Mouse (Mus musculus) naive thymus-derived CD4-positive, alpha-beta T cell, adult 2 months (primary cell): ENCODE data around the gene Lats2.
A peak's percentile ranks its signal among the peaks of the same experiment; 100 is the strongest.
"Not testable (repeated sequence)": the region's sequence is repeated elsewhere in the genome, so short reads cannot be mapped to it uniquely, and the experiment has no call there.

Experiments used
- DNase-seq: peaks from one replicate; pipeline ENCODE4 v3.0.0-alpha.2; 2011; ENCODE audit warnings: low read depth

Lats2 gene

DNA sequence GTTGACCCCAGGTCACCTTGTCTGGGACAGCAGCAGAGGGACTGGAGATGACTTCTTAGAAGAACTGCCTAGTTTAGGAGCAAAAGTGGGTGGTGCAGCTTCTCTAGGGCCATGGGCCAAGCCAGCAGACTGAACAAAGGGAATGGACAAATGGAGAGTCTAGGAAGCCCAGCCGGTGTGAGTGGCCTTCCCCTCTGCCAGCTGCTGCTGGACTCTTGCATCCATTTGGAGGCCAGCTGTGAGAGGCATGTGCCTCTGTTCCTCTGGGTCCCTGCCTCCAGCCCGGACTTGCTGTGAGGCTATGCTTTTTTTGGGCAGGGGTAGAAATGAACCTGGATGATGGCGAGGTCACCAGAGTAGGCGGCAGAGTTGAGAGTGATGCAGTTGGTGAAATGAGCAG is at the start of gene Lats2:
Gene Lats2, minus strand, starts transcription at position 152 of the 400 bp plus-strand sequence.
- DNase-seq: no peak

- DNase-seq: no peak
Observed at GRCm38 (mm10) chr14:57803731-57804130, 45.5 kb upstream of the Lats2 start.

GRCm38 (mm10) chr14:57797991-57798931 is 40.1 kb upstream of the Lats2 start, which contains the start of gene Sap18:
Sap18 (plus strand) TSS chr14:57798180.
- DNase-seq: peak; percentile 100

DNA sequence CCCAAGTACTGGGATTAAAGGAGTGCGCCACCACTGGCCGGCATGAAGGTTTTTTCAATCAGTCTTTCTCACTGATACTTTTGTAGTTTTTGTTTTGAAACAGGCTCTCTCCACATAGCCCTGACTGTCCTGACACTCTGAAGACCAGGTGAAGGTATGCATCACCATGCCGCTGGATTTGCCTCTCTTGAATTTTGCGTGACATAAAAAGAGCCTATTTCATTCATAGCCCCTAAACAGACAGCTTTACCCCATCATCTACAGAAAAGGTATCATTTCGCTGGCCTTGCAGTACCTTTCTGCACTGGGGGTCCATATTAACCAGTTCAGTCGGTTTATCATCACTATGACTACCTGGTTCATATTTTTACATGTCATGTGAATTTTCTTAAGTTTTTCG is 39.4 kb upstream of the Lats2 start:
- DNase-seq: no peak

DNA sequence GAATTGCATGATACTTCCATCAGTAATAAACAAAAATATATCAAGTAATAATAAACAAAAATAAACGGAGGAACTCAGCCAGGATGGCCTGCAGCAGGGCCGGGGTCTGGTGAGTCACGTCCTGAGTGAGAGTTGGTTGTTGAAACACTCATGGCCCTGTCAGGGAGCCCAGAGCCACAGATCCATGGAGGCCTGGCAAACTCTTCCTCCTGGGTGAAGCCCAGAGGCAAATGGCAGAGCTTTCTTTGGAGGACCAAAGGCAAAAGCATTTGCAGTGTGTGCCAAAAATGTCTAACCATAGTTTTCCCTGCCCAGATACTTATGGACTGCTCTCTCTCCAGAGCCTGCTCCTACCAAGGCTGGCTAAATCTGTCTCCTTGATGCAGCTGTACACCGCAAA is 33.0 kb upstream of the Lats2 start:
- no peak for DNase-seq

GRCm38 (mm10) chr14:57789759-57790158 is 31.6 kb upstream of the Lats2 start:
- no peak for DNase-seq

- DNase-seq: no peak
Observed at GRCm38 (mm10) chr14:57789311-57789710, 31.1 kb upstream of the Lats2 start.

DNA sequence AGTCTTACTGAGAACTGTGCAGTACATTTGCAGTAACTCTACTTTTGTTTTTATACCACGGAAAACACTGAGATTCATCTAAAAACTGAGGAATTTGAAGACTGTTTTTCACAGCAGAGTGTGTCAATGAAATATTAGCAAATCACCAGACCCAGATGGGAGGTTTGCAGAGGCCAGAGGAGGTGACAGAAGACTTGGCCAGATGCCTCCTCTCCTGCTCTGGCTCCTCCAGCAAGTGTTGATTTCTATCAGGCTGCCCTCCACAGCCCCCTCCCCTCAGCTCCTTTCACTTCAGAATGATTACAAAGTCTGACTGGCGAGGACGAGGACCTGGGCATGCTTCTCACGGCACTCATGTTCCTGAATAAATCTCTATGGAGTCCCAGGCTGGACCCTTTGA is 29.2 kb upstream of the Lats2 start:
- no peak for DNase-seq

GRCm38 (mm10) chr14:57772157-57772815 is 14.1 kb upstream of the Lats2 start:
- peak; percentile 65 for DNase-seq

DNA sequence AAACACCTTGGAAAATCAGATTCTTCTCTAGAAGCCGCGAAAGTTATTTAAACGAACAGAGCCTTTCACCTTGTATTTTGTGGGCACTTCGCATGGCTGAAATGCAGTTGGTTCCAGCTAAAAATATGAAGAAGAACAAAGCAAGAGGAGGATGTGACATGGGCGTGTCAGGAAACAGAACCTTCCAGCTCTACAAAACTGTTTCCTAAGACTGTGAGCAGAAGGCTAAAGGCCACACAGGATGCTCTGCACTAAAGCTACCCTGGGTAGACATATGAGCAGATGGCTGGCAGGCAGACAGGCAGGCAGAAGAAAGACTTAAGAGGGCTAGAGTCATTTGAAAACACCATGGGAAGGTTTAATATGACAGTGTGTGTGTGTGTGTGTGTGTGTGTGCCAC is 10.9 kb upstream of the Lats2 start:
- peak; percentile 81 for DNase-seq

- no peak for DNase-seq
Observed at GRCm38 (mm10) chr14:57760447-57761412, 2.5 kb upstream of the Lats2 start.

- no peak for DNase-seq
Observed at GRCm38 (mm10) chr14:57756094-57756493, 2.1 kb downstream of the Lats2 start.

DNA sequence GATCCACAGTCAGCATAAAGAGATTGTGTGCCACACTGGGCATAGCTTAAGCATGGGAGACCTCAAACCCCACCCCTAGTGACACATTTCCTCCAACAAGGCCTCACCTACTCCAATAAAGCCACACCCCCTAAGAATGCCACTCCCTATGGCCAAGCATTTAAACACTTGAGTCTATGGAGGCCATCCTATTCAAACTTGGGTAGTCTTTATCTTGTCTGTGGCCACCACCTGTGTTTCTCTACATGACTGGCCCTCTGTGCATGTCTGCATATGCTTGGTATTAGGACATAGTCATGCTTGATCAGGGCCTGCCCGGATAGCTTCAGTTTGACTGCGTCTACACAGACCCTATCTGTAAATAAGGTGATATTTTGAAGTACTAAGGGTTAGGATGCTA is 2.5 kb downstream of the Lats2 start:
- no peak for DNase-seq

DNA sequence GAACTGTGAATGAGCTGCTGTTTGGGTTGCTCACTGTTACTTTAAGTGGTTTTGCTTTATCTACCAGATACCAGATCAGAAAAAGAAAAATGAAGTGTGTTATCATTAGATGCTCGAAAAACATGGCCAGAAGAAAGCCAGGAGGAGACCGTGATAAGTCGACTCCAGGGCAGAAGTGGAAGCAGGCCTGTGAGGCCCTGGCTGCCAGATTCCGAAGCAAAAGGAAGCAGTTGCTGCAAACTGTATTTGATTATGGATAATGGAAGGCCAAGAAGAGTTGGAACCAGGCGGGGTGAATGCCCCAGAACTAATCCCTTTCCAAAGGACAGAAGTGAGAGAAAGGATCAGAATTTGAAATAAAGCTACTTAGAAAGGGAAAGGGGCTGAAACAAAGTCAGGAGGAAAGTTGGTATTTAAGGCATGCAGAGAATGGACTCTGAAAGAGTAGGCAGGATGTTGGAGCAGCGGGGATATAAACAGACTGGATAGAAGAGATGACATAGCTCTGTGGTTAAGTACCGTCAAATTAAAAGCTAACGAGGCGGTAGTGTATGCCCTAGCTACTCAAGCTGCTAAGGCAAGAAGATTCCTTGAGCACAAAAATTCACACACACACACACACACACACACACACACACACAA is 4.7 kb downstream of the Lats2 start:
- DNase-seq: no peak

- not testable (repeated sequence) for DNase-seq
Observed at GRCm38 (mm10) chr14:57751006-57751405, 7.2 kb downstream of the Lats2 start.

GRCm38 (mm10) chr14:57749501-57749900 is 8.7 kb downstream of the Lats2 start:
- DNase-seq: peak; percentile 50

GRCm38 (mm10) chr14:57746001-57746771 is 12.0 kb downstream of the Lats2 start, which contains the start of gene Gm49361:
Gm49361 (minus strand) TSS chr14:57746103.
- peak; percentile 87 for DNase-seq

GRCm38 (mm10) chr14:57745291-57745969 is 12.8 kb downstream of the Lats2 start:
- DNase-seq: peak; percentile 39

DNA sequence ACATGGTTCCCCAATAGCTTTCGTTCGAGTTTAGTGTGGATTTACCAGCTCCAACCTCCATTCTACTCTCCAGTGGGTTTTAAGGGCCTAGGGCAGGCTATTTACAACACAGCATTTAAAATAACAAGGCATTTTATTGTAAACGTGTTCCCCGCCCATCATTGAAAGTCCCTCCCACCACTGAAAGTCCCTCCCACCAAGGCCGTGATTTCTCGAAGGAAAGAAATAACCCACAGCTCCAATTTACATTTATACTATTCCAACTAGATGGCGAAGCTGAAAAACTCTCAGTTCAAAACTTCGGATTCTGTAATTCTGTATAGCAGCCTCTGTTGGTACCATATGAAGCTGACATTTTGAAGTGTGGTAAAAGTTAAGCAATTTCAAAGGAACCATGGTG is 13.6 kb downstream of the Lats2 start:
- DNase-seq: peak; percentile 66

DNA sequence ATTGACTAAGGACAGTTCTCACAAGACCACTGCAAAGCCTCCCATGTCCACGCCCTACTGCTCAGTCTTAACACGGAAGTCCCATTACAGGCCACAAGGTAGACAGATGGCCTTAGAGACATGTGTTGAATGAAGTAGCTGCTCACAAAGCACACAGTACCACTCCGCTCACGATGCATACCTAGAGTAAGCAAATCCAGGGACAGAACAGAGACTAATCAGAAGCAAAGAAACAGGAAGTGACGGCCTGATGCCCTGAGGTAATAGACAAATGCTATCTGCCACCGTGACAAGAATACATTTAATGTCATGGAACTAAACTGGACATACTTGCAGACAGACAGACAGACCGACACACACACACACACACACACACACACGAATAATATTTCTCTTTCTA is 17.5 kb downstream of the Lats2 start:
- no peak for DNase-seq
